Comparison of ENCODE assay signal across 8 mouse cellular contexts in the genomic region with DNA sequence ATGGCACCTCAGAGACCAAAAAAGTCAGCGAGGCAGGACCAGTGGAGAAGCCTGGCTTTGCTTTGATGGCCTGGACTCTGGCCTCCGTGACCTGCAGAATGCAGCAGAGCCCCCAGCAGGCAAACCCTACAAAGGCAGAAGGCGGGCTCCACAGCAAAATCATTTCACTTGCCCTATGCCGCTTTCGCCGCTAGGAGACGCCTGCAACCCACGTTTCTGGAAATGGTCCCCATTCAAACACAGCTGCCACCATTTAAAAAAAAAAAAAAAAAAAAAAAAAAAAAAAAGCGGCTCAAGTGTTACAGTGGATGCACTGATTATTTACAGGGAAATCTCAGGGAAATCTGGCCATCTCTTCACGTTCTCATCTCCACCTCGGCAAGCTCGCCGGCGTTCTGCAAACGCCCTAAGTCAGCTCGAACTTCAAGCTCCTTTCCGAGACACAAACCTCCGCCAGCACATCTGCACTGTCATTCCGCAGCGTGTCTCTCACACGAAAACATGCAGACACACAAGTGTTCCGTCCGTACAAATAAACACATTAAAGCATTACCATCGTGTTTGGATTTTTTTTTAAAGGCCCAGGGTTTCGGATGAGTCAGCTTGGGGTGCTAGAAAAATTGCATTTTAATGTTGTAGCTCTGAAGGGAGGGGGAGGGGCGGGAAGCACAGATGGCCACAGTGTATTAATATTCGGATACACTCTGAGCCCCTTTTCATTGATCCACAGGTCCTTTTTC. TPM values are rescaled to one million over a fixed set of nuclear protein-coding genes. Genes with fewer than 3 reads are reported as not detected.
DNase-seq lines count a peak whose midpoint lies in the region; ATAC-seq and TF ChIP-seq lines count a peak whose summit lies in the region.

No protein-coding gene starts in this region.

- no peak for TF ChIP-seq POLR2A in olfactory bulb, adult 2 months (IDR thresholded peaks at IDR 0.05; ENCODE audit: insufficient read depth, low read depth, low read length)

- peak overlapping the region; percentile 89 for H3K4me2 ChIP-seq in forebrain, embryonic 14.5 days (ENCODE audit: low read length)
- peak overlapping the region; percentile 63 for H3K4me2 ChIP-seq in liver, embryonic 16.5 days (ENCODE audit: low read depth, low read length)

- no peaks in the 10 kb centered on the region for H3K79me3 ChIP-seq in C2C12 (ENCODE audit: low read depth)

- H3ac ChIP-seq in C2C12 (ENCODE audit: control insufficient read depth, insufficient read length, low read depth): no peak overlapping the region

- 0 out of 2 replicates have a peak, but pooled peaks have one; percentile 1 for ATAC-seq in forebrain, embryonic 14.5 days
- ATAC-seq in liver, embryonic 16.5 days (ENCODE audit: low read depth): no peak

- TF ChIP-seq CTCF in C2C12 (IDR thresholded peaks at IDR 0.05; ENCODE audit: control insufficient read depth, insufficient read depth, insufficient read length): peak; percentile 77
- peak; percentile 71 for TF ChIP-seq CTCF in olfactory bulb, adult 2 months (IDR thresholded peaks at IDR 0.05; ENCODE audit: insufficient read depth, low read depth, low read length)

- H3K9me3 ChIP-seq in forebrain, embryonic 14.5 days (replicated peaks; ENCODE audit: control insufficient read depth, low read length): no peaks in the 10 kb centered on the region
- no peaks in the 10 kb centered on the region for H3K9me3 ChIP-seq in liver, embryonic 16.5 days (replicated peaks; ENCODE audit: control insufficient read depth, low read length)

- no peaks in the 10 kb centered on the region for H3K36me3 ChIP-seq in C2C12 (ENCODE audit: control insufficient read depth, insufficient read depth)
- H3K36me3 ChIP-seq in forebrain, embryonic 14.5 days (ENCODE audit: control insufficient read depth, insufficient read depth, low read length): no peaks in the 10 kb centered on the region
- no peaks in the 10 kb centered on the region for H3K36me3 ChIP-seq in liver, embryonic 16.5 days (ENCODE audit: control insufficient read depth, insufficient read depth)

- DNase-seq in forebrain, embryonic 14.5 days (ENCODE audit: low spot score): peak; percentile 91
- peak; percentile 25 to 44 for DNase-seq in heart, postnatal 36 days
- peak; percentile 71 to 92 for DNase-seq in layer of hippocampus, adult 18-20 months (ENCODE audit: low spot score in 2 of 2)
- DNase-seq in spleen, adult 12 weeks (ENCODE audit: low spot score): no peak

- peak overlapping the region; percentile 77 for H3K9ac ChIP-seq in forebrain, embryonic 14.5 days (ENCODE audit: low read length)
- no peak overlapping the region for H3K9ac ChIP-seq in liver, embryonic 16.5 days (ENCODE audit: low read depth, low read length)

- intact Hi-C loops in heart, postnatal 36 days (cut with DNase I): no loop called here

- H3K27ac ChIP-seq in brown adipose tissue, adult 24 weeks (replicated peaks; ENCODE audit: low read depth, low read length): no peak overlapping the region
- peak overlapping the region; percentile 86 for H3K27ac ChIP-seq in forebrain, embryonic 14.5 days (ENCODE audit: low read depth, low read length)
- H3K27ac ChIP-seq in liver, embryonic 16.5 days (ENCODE audit: low read length): no peak overlapping the region
- H3K27ac ChIP-seq in olfactory bulb, adult 2 months (ENCODE audit: insufficient read depth, low read depth, low read length): peak overlapping the region; percentile 86

- H3K79me2 ChIP-seq in C2C12 (ENCODE audit: control insufficient read depth, insufficient read depth): no peaks in the 10 kb centered on the region

- under 1% methylated on average over 27 of the region's 27 CpGs for WGBS in forebrain, embryonic 14.5 days
- under 1% methylated on average over 27 of the region's 27 CpGs for WGBS in liver, embryonic 16.5 days (ENCODE audit: insufficient replicate concordance)
- WGBS in olfactory bulb, adult 2 months: under 1% methylated on average over 27 of the region's 27 CpGs

- H3K4me1 ChIP-seq in brown adipose tissue, adult 24 weeks (ENCODE audit: control insufficient read depth, insufficient read depth, insufficient read length, low read length): no peaks in the 10 kb centered on the region; the same call in 1 of the 2 replicates
- H3K4me1 ChIP-seq in forebrain, embryonic 14.5 days (ENCODE audit: control insufficient read depth, insufficient read depth, low read length): peaks cover 6% of the 10 kb centered on the region; the same call in 1 of the 2 replicates
- peaks cover 3% of the 10 kb centered on the region for H3K4me1 ChIP-seq in liver, embryonic 16.5 days (ENCODE audit: control insufficient read depth, low read depth, low read length)
- peaks cover 4% of the 10 kb centered on the region; the same call in 1 of the 2 replicates for H3K4me1 ChIP-seq in olfactory bulb, adult 2 months (ENCODE audit: control insufficient read depth, insufficient read depth, low read length)

- peak overlapping the region; percentile 6 for H3K4me3 ChIP-seq in C2C12 (ENCODE audit: insufficient read depth, poor library complexity, severe bottlenecking)
- H3K4me3 ChIP-seq in brown adipose tissue, adult 24 weeks (ENCODE audit: insufficient read depth, low read depth, low read length): peak overlapping the region; percentile 41
- peak overlapping the region; percentile 68 for H3K4me3 ChIP-seq in forebrain, embryonic 14.5 days (ENCODE audit: low read depth, low read length)
- peak overlapping the region; percentile 42 for H3K4me3 ChIP-seq in liver, embryonic 16.5 days (ENCODE audit: low read depth, low read length)
- H3K4me3 ChIP-seq in olfactory bulb, adult 2 months (ENCODE audit: insufficient read depth, low read depth, low read length): peak overlapping the region; percentile 71

- H3K27me3 ChIP-seq in C2C12 (ENCODE audit: control insufficient read depth, insufficient read depth, insufficient read length): peaks cover 10% of the 10 kb centered on the region
- no peaks in the 10 kb centered on the region for H3K27me3 ChIP-seq in forebrain, embryonic 14.5 days (replicated peaks; ENCODE audit: control insufficient read depth, insufficient read depth, low read length)
- peaks cover 55% of the 10 kb centered on the region for H3K27me3 ChIP-seq in liver, embryonic 16.5 days (ENCODE audit: control insufficient read depth, insufficient read depth, low read depth, low read length)

TF ChIP-seq in C2C12, 6 proteins besides CTCF, POLR2A, EP300 and RAD21:
- TF ChIP-seq USF1 (IDR thresholded peaks at IDR 0.05; ENCODE audit: low read depth) (no peak), MYOG (IDR thresholded peaks at IDR 0.05; ENCODE audit: control insufficient read depth, extremely low read depth, insufficient read length) (no peak), MYOD1 (IDR thresholded peaks at IDR 0.05; ENCODE audit: control insufficient read depth, insufficient read length, low read depth) (no peak), CEBPB (IDR thresholded peaks at IDR 0.05; ENCODE audit: low read depth) (no peak), FOSL1 (IDR thresholded peaks at IDR 0.05; ENCODE audit: insufficient read depth, low read length, poor library complexity, severe bottlenecking) (no peak), MAX (IDR thresholded peaks at IDR 0.05) (no peak)

RNA-seq across cellular contexts. Expression of a gene that starts 2.3 kb away (rescaled TPM):
- polyA plus RNA-seq in C2C12 (2012; fragmentation: generic; extraction: Trizol): 0.02 TPM
- not detected in 2 replicates for polyA plus RNA-seq in brown adipose tissue, adult 24 weeks (2012; ENCODE audit: insufficient read depth, insufficient read length, missing spikeins)
- 12.7 and 16.1 TPM in 2 replicates for polyA plus RNA-seq in forebrain, embryonic 14.5 days (2014; fragmentation: Nextera tagmentation; extraction: Ambion mirVana)
- not detected for total RNA-seq in heart, postnatal 36 days (2021)
- 10 to 100 TPM; 88.9 to 97.6 TPM for total RNA-seq in layer of hippocampus, adult 18-20 months (2021)
- polyA plus RNA-seq in liver, embryonic 16.5 days (2015; fragmentation: Nextera tagmentation; extraction: Ambion mirVana): not detected in 2 replicates
- 71.0 and 164 TPM in 2 replicates for polyA plus RNA-seq in olfactory bulb, adult 2 months (2012; ENCODE audit: insufficient read depth, insufficient read length, low replicate concordance, missing spikeins)

Comparison
In these comparisons a context has a peak if more than half of its experiments do, and no peak if none do; other contexts are left out.
1. H3K4me3 ChIP-seq: peak in every context shown above with its lines; median percentile 71 in olfactory bulb, adult 2 months; 68 in forebrain, embryonic 14.5 days; 42 in liver, embryonic 16.5 days; 41 in brown adipose tissue, adult 24 weeks; 6 in C2C12.
2. H3K27ac ChIP-seq: peak in forebrain, embryonic 14.5 days (single experiment) and olfactory bulb, adult 2 months (single experiment); none in brown adipose tissue, adult 24 weeks (single experiment) and liver, embryonic 16.5 days (single experiment).
3. RNA of a gene that starts 2.3 kb away (polyA plus RNA-seq): 71.0 to 164 TPM in olfactory bulb, adult 2 months and 12.7 to 16.1 TPM in forebrain, embryonic 14.5 days; 0.02 TPM in C2C12 (single experiment), not detected in brown adipose tissue, adult 24 weeks and not detected in liver, embryonic 16.5 days; every median in the first group is over 10 times any median in the second.